Mouse (Mus musculus) mature B cell (primary cell): ENCODE measurements around the gene Oas1g.
"Not testable (repeated sequence)": the region's sequence is repeated elsewhere in the genome, so short reads cannot be mapped to it uniquely, and the experiment has no call there.

Experiments
- in situ Hi-C: fragments of 300-500 bp; cut with MboI; formaldehyde crosslinking; loops from 2 replicates; pipeline ENCODE4 v1.14.3; 2019

The Oas1g gene

GRCm38 (mm10) chr5:120890026-120890425 is 2.6 kb upstream of the Oas1g start:
- in situ Hi-C loops = no loop called here

- in situ Hi-C loops = not testable (repeated sequence)
These were observed 942 bp upstream of the Oas1g start for GRCm38 (mm10) chr5:120888294-120888815.

GRCm38 (mm10) chr5:120887831-120888230 is 418 bp upstream of the Oas1g start:
- in situ Hi-C loops = no loop called here

GRCm38 (mm10) chr5:120881681-120882080 is 5.7 kb downstream of the Oas1g start:
- in situ Hi-C loops = not testable (repeated sequence)

- in situ Hi-C loops = not testable (repeated sequence)
These were observed 8.6 kb downstream of the Oas1g start for GRCm38 (mm10) chr5:120878803-120879202.

GRCm38 (mm10) chr5:120877407-120877806 is 10.0 kb downstream of the Oas1g start:
- in situ Hi-C loops = not testable (repeated sequence)

- in situ Hi-C loops = not testable (repeated sequence)
These were observed 10.6 kb downstream of the Oas1g start for GRCm38 (mm10) chr5:120876839-120877238.

- in situ Hi-C loops = no loop called here
These were observed 15.9 kb downstream of the Oas1g start for GRCm38 (mm10) chr5:120871469-120871868.

GRCm38 (mm10) chr5:120870782-120871181 is 16.6 kb downstream of the Oas1g start:
- in situ Hi-C loops = no loop called here

GRCm38 (mm10) chr5:120870081-120870480 is 17.3 kb downstream of the Oas1g start:
- in situ Hi-C loops = no loop called here

- in situ Hi-C loops = no loop called here
These were observed 17.9 kb downstream of the Oas1g start for GRCm38 (mm10) chr5:120869436-120870015.

GRCm38 (mm10) chr5:120865336-120865860 is 22.0 kb downstream of the Oas1g start:
- in situ Hi-C loops = no loop called here

- in situ Hi-C loops = no loop called here
These were observed 26.3 kb downstream of the Oas1g start, which contains the start of gene Oas1h for GRCm38 (mm10) chr5:120861121-120861520. TSS of gene Oas1h (plus strand) at chr5:120861421.

- in situ Hi-C loops = no loop called here
These were observed 28.2 kb downstream of the Oas1g start for GRCm38 (mm10) chr5:120859241-120859640.

- in situ Hi-C loops = no loop called here
These were observed 37.7 kb downstream of the Oas1g start for GRCm38 (mm10) chr5:120849601-120850136.

GRCm38 (mm10) chr5:120847067-120847466 is 40.3 kb downstream of the Oas1g start, which contains the start of gene Oas1f:
TSS of gene Oas1f (plus strand) at chr5:120847367.
- in situ Hi-C loops = no loop called here

GRCm38 (mm10) chr5:120844713-120845112 is 42.7 kb downstream of the Oas1g start:
- in situ Hi-C loops = no loop called here

- in situ Hi-C loops = no loop called here
These were observed 50.5 kb downstream of the Oas1g start for GRCm38 (mm10) chr5:120836731-120837585.

- in situ Hi-C loops = no loop called here
These were observed 53.8 kb downstream of the Oas1g start for GRCm38 (mm10) chr5:120833335-120834280.

GRCm38 (mm10) chr5:120831031-120831430 is 56.4 kb downstream of the Oas1g start:
- in situ Hi-C loops = no loop called here
